Mouse (Mus musculus): ENCODE measurements around the gene Cep83. TPM values are rescaled to one million over a fixed set of nuclear protein-coding genes. Genes with fewer than 3 reads are reported as not detected.

Cep83 gene
- total and polyA plus RNA-seq, 3 experiments: 5.3 to 21.2 (median 18.8) TPM

GRCm38 (mm10) chr10:94687801-94688419, 544 bp upstream of the Cep83 start:
- under 1% methylated on average over 20 of the region's 20 CpGs for WGBS

GRCm38 (mm10) chr10:94689176-94689510, 689 bp downstream of the Cep83 start:
- Histone ChIP-seq H3K9ac (ENCODE audit: low read depth, low read length) (peak overlapping the region; percentile 90), H3K4me1 (ENCODE audit: control insufficient read depth, insufficient read depth, low read length) (peaks cover 3% of the 10 kb centered on the region), H3K4me3 (peak overlapping the region; percentile 98), H3K36me3 (ENCODE audit: control insufficient read depth, insufficient read depth, low read length) (no peaks in the 10 kb centered on the region; the same call in 1 of the 2 replicates), H3K27me3 (ENCODE audit: control insufficient read depth, insufficient read depth, low read length) (no peaks in the 10 kb centered on the region), H3K79me2 (replicated peaks; ENCODE audit: control insufficient read depth, insufficient read depth, low read length) (0 out of 2 replicates have a peak, but pooled peaks cover 2% of the 10 kb centered on the region), H3K27ac (peak overlapping the region; percentile 98)
- intact Hi-C loops (cut with DNase I): no loop called here
- WGBS: under 1% methylated on average over 7 of the region's 7 CpGs
- TF ChIP-seq CTCF (IDR thresholded peaks at IDR 0.05) (no peak), POLR2A (IDR thresholded peaks at IDR 0.05; ENCODE audit: insufficient read depth, low read depth, low read length) (no peak), EP300 (IDR thresholded peaks at IDR 0.05; ENCODE audit: insufficient read depth, low read depth, low read length) (no peak)
- no peak for DNase-seq

More at GRCm38 (mm10) chr10:94687801-94688419, 544 bp upstream of the Cep83 start:
- 0 out of 2 replicates have a peak, but pooled peaks cover 4% of the 10 kb centered on the region for H3K79me2 ChIP-seq (replicated peaks; ENCODE audit: control insufficient read depth, insufficient read depth, low read length)
- intact Hi-C loops (cut with DNase I): loop anchor here (1.0 kb wide), 1 partner anchor 490 kb away; the partner anchor contains the start of gene Ndufa12
- H3K4me1 ChIP-seq (ENCODE audit: control insufficient read depth, insufficient read depth, low read length): peaks cover 3% of the 10 kb centered on the region
- H3K36me3 ChIP-seq (ENCODE audit: control insufficient read depth, insufficient read depth, low read length): no peaks in the 10 kb centered on the region; the same call in 1 of the 2 replicates
- H3K9ac ChIP-seq (ENCODE audit: low read depth, low read length): peak overlapping the region; percentile 89
- H3K27me3 ChIP-seq (ENCODE audit: control insufficient read depth, insufficient read depth, low read length): no peaks in the 10 kb centered on the region
- TF ChIP-seq POLR2A (IDR thresholded peaks at IDR 0.05; ENCODE audit: insufficient read depth, low read depth, low read length) (no peak), CTCF (IDR thresholded peaks at IDR 0.05) (no peak), EP300 (IDR thresholded peaks at IDR 0.05; ENCODE audit: insufficient read depth, low read depth, low read length) (no peak)
- H3K4me3 ChIP-seq: peak overlapping the region; percentile 98
- DNase-seq: no peak
- peak overlapping the region; percentile 98 for H3K27ac ChIP-seq

- H3K79me2 ChIP-seq (replicated peaks; ENCODE audit: control insufficient read depth, insufficient read depth, low read length): 0 out of 2 replicates have a peak, but pooled peaks cover 2% of the 10 kb centered on the region
- TF ChIP-seq POLR2A (IDR thresholded peaks at IDR 0.05; ENCODE audit: insufficient read depth, low read depth, low read length) (no peak), CTCF (IDR thresholded peaks at IDR 0.05) (no peak), EP300 (IDR thresholded peaks at IDR 0.05; ENCODE audit: insufficient read depth, low read depth, low read length) (no peak)
- 48% methylated on average over 1 of the region's 1 CpGs for WGBS
- H3K27me3 ChIP-seq (ENCODE audit: control insufficient read depth, insufficient read depth, low read length): no peaks in the 10 kb centered on the region
- no peaks in the 10 kb centered on the region; the same call in 1 of the 2 replicates for H3K36me3 ChIP-seq (ENCODE audit: control insufficient read depth, insufficient read depth, low read length)
- no peak overlapping the region for H3K9ac ChIP-seq (ENCODE audit: low read depth, low read length)
- intact Hi-C loops (cut with DNase I): no loop called here
- no peak for DNase-seq
- H3K4me3 ChIP-seq: no peak overlapping the region
- peaks cover 3% of the 10 kb centered on the region for H3K4me1 ChIP-seq (ENCODE audit: control insufficient read depth, insufficient read depth, low read length)
- no peak overlapping the region for H3K27ac ChIP-seq
These were observed 1.9 kb downstream of the Cep83 start for GRCm38 (mm10) chr10:94690376-94690775.

- DNase-seq: no peak
- intact Hi-C loops (cut with DNase I): no loop called here
- Histone ChIP-seq H3K4me3 (no peak overlapping the region), H3K9ac (ENCODE audit: low read depth, low read length) (no peak overlapping the region), H3K36me3 (ENCODE audit: control insufficient read depth, insufficient read depth, low read length) (no peaks in the 10 kb centered on the region; the same call in 1 of the 2 replicates), H3K27ac (no peak overlapping the region), H3K27me3 (ENCODE audit: control insufficient read depth, insufficient read depth, low read length) (no peaks in the 10 kb centered on the region), H3K79me2 (replicated peaks; ENCODE audit: control insufficient read depth, insufficient read depth, low read length) (peaks cover 4% of the 10 kb centered on the region; the same call in 1 of the 2 replicates), H3K4me1 (ENCODE audit: control insufficient read depth, insufficient read depth, low read length) (peaks cover 3% of the 10 kb centered on the region)
- WGBS: 79% methylated on average over 4 of the region's 4 CpGs
- no peak for TF ChIP-seq EP300 (IDR thresholded peaks at IDR 0.05; ENCODE audit: insufficient read depth, low read depth, low read length)
- no peak for TF ChIP-seq CTCF (IDR thresholded peaks at IDR 0.05)
- TF ChIP-seq POLR2A (IDR thresholded peaks at IDR 0.05; ENCODE audit: insufficient read depth, low read depth, low read length): no peak
These were observed 3.7 kb downstream of the Cep83 start for GRCm38 (mm10) chr10:94692163-94692562.

GRCm38 (mm10) chr10:94705643-94706258, 17.3 kb downstream of the Cep83 start:
- H3K27ac ChIP-seq: no peak overlapping the region
- no peak overlapping the region for H3K9ac ChIP-seq (ENCODE audit: low read depth, low read length)
- H3K36me3 ChIP-seq (ENCODE audit: control insufficient read depth, insufficient read depth, low read length): no peaks in the 10 kb centered on the region
- peak; percentile 30 for TF ChIP-seq CTCF (IDR thresholded peaks at IDR 0.05)
- no peak for TF ChIP-seq POLR2A (IDR thresholded peaks at IDR 0.05; ENCODE audit: insufficient read depth, low read depth, low read length)
- peaks cover 2% of the 10 kb centered on the region for H3K4me1 ChIP-seq (ENCODE audit: control insufficient read depth, insufficient read depth, low read length)
- intact Hi-C loops (cut with DNase I): loop anchor here (5.0 kb wide), 1 partner anchor 252 kb away; no protein-coding TSS in a partner anchor
- H3K27me3 ChIP-seq (ENCODE audit: control insufficient read depth, insufficient read depth, low read length): no peaks in the 10 kb centered on the region
- H3K79me2 ChIP-seq (replicated peaks; ENCODE audit: control insufficient read depth, insufficient read depth, low read length): peaks cover 1% of the 10 kb centered on the region; the same call in 1 of the 2 replicates
- no peak overlapping the region for H3K4me3 ChIP-seq
- no peak for DNase-seq
- 70% methylated on average over 4 of the region's 4 CpGs for WGBS

GRCm38 (mm10) chr10:94706695-94707094, 18.2 kb downstream of the Cep83 start:
- WGBS: 97% methylated on average over 2 of the region's 2 CpGs
- H3K4me1 ChIP-seq (ENCODE audit: control insufficient read depth, insufficient read depth, low read length): peaks cover 2% of the 10 kb centered on the region
- DNase-seq: no peak
- no peak overlapping the region for H3K9ac ChIP-seq (ENCODE audit: low read depth, low read length)
- H3K4me3 ChIP-seq: no peak overlapping the region
- no peaks in the 10 kb centered on the region for H3K36me3 ChIP-seq (ENCODE audit: control insufficient read depth, insufficient read depth, low read length)
- intact Hi-C loops (cut with DNase I): loop anchor here (5.0 kb wide), 1 partner anchor 251 kb away; no protein-coding TSS in a partner anchor
- H3K27me3 ChIP-seq (ENCODE audit: control insufficient read depth, insufficient read depth, low read length): no peaks in the 10 kb centered on the region
- no peak overlapping the region for H3K27ac ChIP-seq
- peaks cover 1% of the 10 kb centered on the region; the same call in 1 of the 2 replicates for H3K79me2 ChIP-seq (replicated peaks; ENCODE audit: control insufficient read depth, insufficient read depth, low read length)
- TF ChIP-seq EP300 (IDR thresholded peaks at IDR 0.05; ENCODE audit: insufficient read depth, low read depth, low read length): no peak
- TF ChIP-seq POLR2A (IDR thresholded peaks at IDR 0.05; ENCODE audit: insufficient read depth, low read depth, low read length): no peak
- TF ChIP-seq CTCF (IDR thresholded peaks at IDR 0.05): no peak

Measured in heart, adult 2 months (tissue).